Mouse (Mus musculus) heart, embryonic 14.5 days (tissue): Measurements from ENCODE around the gene Gramd4. TPM values are rescaled to one million over a fixed set of nuclear protein-coding genes. Genes with fewer than 3 reads are reported as not detected.
"Not testable (repeated sequence)": the region's sequence is repeated elsewhere in the genome, so short reads cannot be mapped to it uniquely, and the experiment has no call there.

Source experiments
- ATAC-seq: fragments of 200-750 bp; cut with Nextera tagmentation; 2 replicates; pipeline ENCODE4 v1.8.0; 2017; ENCODE audit warnings: low read depth, moderate TSS enrichment; ENCODE audit not compliant: insufficient number of reproducible peaks, insufficient read depth, low FRiP score
- H3K27ac ChIP-seq, 2 experiments: fragments of 200-500 bp in 1 of 2; fragments of 300-500 bp in 1 of 2; sonication (generic) in 1 of 2; replicated peaks in 1 of 2; 2 replicates each; pipeline ENCODE4 v1.5.1; 2012 to 2014; ENCODE audit warnings: low read depth in 2 of 2, low read length in 2 of 2, control low read depth in 1 of 2, mild to moderate bottlenecking in 1 of 2, mixed read lengths in 1 of 2; ENCODE audit not compliant: control insufficient read depth in 1 of 2, insufficient read depth in 1 of 2
- H3K27me3 ChIP-seq: fragments of 300-500 bp; sonication (generic); 2 replicates; pipeline ENCODE4 v1.6.1; 2014; ENCODE audit warnings: mild to moderate bottlenecking, low read length, control low read depth; ENCODE audit not compliant: control insufficient read depth, insufficient read depth
- H3K36me3 ChIP-seq: fragments of 300-500 bp; sonication (generic); 2 replicates; pipeline ENCODE4 v1.6.1; 2014; ENCODE audit warnings: mild to moderate bottlenecking, control low read depth, low read length, mixed read lengths; ENCODE audit not compliant: control insufficient read depth, insufficient read depth
- H3K4me1 ChIP-seq, 2 experiments: fragments of 200-500 bp in 1 of 2; fragments of 300-500 bp in 1 of 2; sonication (generic) in 1 of 2; 2 replicates each; pipeline ENCODE4 v1.6.1; 2012 to 2014; ENCODE audit warnings: low read length in 2 of 2, control low read depth in 1 of 2, mixed read lengths in 1 of 2; ENCODE audit not compliant: control insufficient read depth in 2 of 2, insufficient read depth in 2 of 2
- H3K4me2 ChIP-seq: fragments of 300-500 bp; sonication (generic); 2 replicates; pipeline ENCODE4 v1.6.1; 2014; ENCODE audit warnings: mild to moderate bottlenecking, low read length
- H3K4me3 ChIP-seq, 2 experiments: fragments of 200-500 bp in 1 of 2; fragments of 300-500 bp in 1 of 2; sonication (generic) in 1 of 2; 2 replicates each; pipeline ENCODE4 v1.5.1; 2012 to 2014; ENCODE audit warnings: low read length in 2 of 2, mild to moderate bottlenecking in 2 of 2, control low read depth in 1 of 2, low read depth in 1 of 2, moderate library complexity in 1 of 2; ENCODE audit not compliant: control insufficient read depth in 1 of 2, insufficient read depth in 1 of 2
- H3K9ac ChIP-seq: fragments of 300-500 bp; sonication (generic); 2 replicates; pipeline ENCODE4 v1.6.1; 2014; ENCODE audit warnings: mild to moderate bottlenecking, low read length
- H3K9me3 ChIP-seq: fragments of 300-500 bp; sonication (generic); 2 replicates; pipeline ENCODE4 v1.6.1; 2016; ENCODE audit warnings: low read length, control low read depth; ENCODE audit not compliant: control insufficient read depth
- WGBS: fragments of 180-500 bp; shearing (Covaris S2); extraction: QIAGEN DNeasy Blood & Tissue Kit; methylation state at CpG from one replicate; pipeline ENCODE4 v1.1.7; 2014; 5-methylcytosine and 5-hydroxymethylcytosine counted together
- polyA plus RNA-seq: library from polyadenylated mRNA; unstranded; fragments of >200 nt; fragmentation: Nextera tagmentation; extraction: Ambion mirVana; gene quantifications from 2 replicates; pipeline ENCODE4 v1.2.1, GENCODE M21; 2014

The Gramd4 gene
- polyA plus RNA-seq, 1 experiment from 2014 or later: 10.9 TPM

DNA sequence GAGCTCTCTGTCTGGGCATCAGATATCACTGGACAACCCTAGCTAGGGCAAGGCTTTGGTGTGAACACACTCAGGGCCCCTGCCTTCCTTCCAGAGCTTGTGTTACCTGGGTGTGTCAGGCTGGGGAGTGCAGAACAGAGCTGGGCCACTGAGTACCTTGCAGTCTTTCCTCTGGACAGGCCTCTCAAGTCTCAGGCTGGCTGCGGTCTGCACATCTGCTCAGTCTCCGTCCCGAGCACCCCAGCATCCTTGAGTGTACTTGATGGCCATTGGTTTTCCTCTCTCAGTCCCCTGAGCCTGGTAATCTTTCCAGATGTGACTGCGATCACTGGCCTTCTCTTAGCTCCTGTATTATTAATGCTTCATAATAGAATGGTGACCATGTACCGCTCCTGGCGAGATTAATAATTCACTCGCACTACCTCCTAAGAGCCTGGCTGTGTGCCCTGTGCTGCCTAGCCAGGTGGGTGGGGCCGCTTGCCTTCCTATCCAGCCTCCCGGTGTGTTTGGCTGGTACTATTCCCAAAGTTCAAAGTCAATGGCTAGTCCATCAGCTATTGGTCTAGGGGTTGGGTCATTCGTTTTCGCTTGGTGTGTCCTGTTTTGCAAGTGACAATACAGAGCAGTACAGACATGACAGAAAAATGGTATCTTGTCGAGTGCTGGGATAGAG is 34.6 kb downstream of the Gramd4 start:
- Histone ChIP-seq H3K9me3 (no peaks in the 10 kb centered on the region), H3K4me3 (no peak overlapping the region), H3K4me2 (no peak overlapping the region), H3K9ac (no peak overlapping the region), H3K4me1 (peaks cover 32 to 35% of the 10 kb centered on the region in 2 experiments), H3K36me3 (peaks cover 24% of the 10 kb centered on the region), H3K27me3 (no peaks in the 10 kb centered on the region), H3K27ac (no peak overlapping the region)
- no peak for ATAC-seq
- WGBS: 87% methylated on average over 12 of the region's 12 CpGs

DNA sequence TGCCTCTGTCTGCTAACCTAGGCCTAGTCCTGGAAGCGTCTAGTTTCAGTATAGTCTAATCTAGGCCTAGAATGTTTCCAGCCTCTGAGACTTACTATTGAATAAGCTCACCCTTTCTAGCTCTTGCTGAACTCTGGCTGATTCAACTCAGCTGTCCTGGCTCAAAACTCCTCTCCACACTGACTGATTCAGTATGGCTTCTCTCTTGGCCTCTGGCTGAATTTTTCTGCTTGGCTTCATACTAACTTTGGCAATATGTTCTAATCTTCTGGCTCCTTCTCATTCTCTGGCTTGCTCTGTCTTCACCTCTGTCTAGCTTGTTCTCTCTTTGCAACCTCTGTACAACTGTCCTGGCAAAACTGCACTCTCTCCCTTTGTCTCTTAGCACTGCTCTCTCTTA is 35.7 kb downstream of the Gramd4 start:
- H3K4me2 ChIP-seq: no peak overlapping the region
- no peak overlapping the region; a peak in 1 of 4 replicates for H3K27ac ChIP-seq
- no peak overlapping the region for H3K4me3 ChIP-seq
- WGBS: 82% methylated on average over 1 of the region's 1 CpGs
- no peaks in the 10 kb centered on the region for H3K27me3 ChIP-seq
- H3K9me3 ChIP-seq: no peaks in the 10 kb centered on the region
- no peak overlapping the region for H3K9ac ChIP-seq
- H3K4me1 ChIP-seq: peaks cover 22 to 26% of the 10 kb centered on the region in 2 experiments
- ATAC-seq: no peak
- H3K36me3 ChIP-seq: peaks cover 24% of the 10 kb centered on the region

DNA sequence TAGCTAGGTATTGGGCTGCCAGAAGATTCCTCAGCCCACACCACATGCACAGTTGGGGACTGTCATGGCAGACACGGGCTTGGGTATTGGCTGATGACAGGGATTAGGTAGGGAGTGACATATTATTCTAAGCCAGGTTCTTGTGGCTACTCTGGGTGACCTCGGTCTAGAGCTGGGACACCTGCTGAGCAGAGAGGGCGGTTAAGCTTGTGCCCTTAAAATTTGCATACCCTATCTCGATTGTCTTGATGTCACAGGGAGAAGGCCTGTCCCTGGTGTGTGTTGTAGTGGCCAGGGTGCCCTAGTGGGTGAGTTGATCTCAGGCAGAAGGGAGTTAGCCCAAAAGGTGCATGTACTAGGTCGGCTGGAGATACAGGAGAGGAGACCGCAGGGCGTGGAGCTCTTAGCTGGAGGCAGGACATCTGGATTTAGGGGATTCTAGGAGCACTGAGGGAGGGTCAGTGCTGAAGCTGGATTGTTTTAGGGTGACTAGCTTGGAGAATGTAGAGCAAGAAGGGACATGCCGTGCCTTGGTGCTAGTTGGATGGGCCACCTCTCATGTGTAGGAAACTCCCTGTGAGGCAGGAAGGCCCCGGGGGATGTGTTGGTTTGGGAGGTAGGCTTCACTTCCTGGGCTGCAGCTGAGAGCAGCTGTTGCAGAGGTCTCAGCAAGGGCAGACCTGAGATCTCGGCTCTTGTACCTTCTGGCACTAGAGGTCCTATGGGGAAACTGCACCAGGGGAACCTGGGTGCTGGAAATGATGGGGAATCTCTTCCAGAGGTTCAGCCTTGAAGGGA is 37.0 kb downstream of the Gramd4 start:
- Histone ChIP-seq H3K27ac (no peak overlapping the region), H3K36me3 (peaks cover 24% of the 10 kb centered on the region), H3K9ac (no peak overlapping the region), H3K27me3 (no peaks in the 10 kb centered on the region), H3K4me2 (no peak overlapping the region), H3K4me3 (no peak overlapping the region), H3K9me3 (no peaks in the 10 kb centered on the region), H3K4me1 (peaks cover 13 to 17% of the 10 kb centered on the region in 2 experiments; a peak in 3 of 4 replicates)
- 58% methylated on average over 10 of the region's 10 CpGs for WGBS
- ATAC-seq: no peak

DNA sequence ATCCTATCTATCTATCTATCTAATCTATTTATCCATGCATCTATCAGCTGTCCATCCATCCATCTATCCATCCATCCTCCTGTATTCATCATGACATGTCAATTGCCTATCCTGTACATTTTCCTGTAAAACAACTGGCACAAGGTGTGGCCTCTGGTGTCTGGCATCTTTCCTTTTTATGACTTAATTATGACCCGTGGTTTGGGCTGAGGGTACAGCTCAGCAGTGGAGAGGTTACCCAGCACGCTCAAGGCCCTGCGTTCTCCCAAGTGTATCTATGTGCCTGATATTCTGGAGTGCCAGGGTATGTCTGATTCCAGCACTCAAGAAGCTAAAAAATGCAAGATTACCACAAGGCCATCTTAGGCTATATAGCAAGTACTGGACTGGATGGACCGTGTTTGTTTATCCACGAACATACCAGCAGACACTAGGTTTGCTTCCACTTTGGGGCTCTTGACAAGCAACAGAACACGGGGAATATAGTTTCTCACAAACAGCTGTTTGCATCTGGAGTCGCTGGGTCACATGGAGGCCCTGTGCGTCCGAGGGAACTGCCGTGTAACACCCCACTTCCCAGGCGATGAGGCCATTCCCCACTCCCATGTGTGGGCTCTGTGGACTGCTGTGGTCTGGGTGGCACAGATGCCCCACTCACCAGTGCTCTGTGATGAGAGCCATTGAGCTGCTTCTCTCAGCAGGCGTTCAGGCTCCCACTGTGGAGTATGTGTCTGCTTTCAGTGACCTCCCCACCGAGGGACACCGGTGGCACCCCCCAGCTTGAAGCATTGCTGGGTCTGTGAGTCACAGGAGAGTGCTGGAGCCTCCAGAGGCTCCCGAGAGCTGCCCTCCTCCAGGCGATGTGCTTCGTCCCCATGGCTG is 38.5 kb downstream of the Gramd4 start:
- no peak overlapping the region for H3K4me2 ChIP-seq
- H3K27me3 ChIP-seq: no peaks in the 10 kb centered on the region
- 84% methylated on average over 17 of the region's 17 CpGs for WGBS
- no peak overlapping the region for H3K9ac ChIP-seq
- H3K27ac ChIP-seq: no peak overlapping the region
- peaks cover 2 to 3% of the 10 kb centered on the region in 2 experiments; a peak in 3 of 4 replicates for H3K4me1 ChIP-seq
- no peak for ATAC-seq
- no peak overlapping the region for H3K4me3 ChIP-seq
- peaks cover 28% of the 10 kb centered on the region for H3K36me3 ChIP-seq
- H3K9me3 ChIP-seq: no peaks in the 10 kb centered on the region

DNA sequence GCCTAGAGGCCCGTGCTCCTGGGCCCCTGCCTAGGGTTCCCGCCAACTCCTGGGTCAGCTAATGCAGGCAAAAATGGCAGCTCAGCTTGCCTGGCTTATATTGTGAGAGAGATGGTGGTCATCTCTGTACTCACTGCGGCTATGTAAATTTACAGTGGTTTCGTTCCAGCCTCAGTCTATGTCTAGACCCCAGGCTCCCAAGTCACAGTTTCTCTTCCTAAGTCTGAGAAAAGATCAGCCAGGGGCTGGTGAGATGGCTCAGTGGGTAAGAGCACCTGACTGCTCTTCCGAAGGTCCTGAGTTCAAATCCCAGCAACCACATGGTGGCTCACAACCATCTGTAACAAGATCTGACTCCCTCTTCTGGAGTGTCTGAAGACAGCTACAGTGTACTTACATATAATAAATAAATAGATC is 39.1 kb downstream of the Gramd4 start:
- H3K4me2 ChIP-seq, H3K4me3 ChIP-seq, H3K9me3 ChIP-seq, H3K27me3 ChIP-seq, ATAC-seq, H3K27ac ChIP-seq, H3K4me1 ChIP-seq, H3K9ac ChIP-seq: not testable (repeated sequence)
- WGBS: 96% methylated on average over 5 of the region's 5 CpGs
- H3K36me3 ChIP-seq: peaks cover 30% of the 10 kb centered on the region

DNA sequence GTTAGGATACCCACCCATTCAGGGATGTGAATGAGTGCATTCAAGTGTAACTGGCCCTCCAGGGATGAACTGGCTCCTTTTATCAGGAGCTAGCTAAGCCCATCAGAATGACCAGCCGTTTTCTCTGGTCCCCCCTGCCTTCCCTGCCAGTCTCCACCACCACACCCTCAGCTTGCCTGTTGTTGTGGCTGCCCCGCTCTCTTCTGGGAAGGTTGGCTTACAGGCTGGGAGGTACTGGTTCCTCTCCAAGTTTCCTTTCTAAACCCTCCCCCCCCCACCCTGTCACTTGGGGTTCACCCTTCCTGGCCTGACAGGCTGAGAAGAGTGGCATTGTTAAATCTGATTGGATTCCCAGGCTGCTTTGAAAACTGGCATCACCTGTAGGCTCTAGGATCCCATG is 40.4 kb downstream of the Gramd4 start:
- 53% methylated on average over 2 of the region's 2 CpGs for WGBS
- no peak overlapping the region for H3K4me2 ChIP-seq

DNA sequence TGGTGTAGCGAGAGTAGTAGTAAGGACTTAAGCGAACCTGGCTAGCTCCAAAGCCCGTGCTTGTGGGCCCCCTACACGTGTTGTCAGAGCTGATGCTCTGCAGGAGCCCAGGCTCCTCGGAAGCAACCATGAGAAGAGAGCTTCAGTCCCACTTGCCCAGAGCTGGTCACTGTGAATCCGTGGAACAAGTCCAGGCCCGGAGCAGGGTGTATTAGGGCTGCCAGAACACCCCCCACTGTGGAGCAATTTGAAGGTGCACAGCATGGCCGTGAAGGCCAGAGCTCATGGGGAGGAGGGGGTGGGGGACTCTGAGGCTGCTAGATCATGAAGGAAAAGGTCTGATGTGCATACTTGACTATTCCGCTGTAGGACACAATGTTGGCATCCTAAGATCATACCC is 44.1 kb downstream of the Gramd4 start:
- no peak for ATAC-seq
- Histone ChIP-seq H3K9me3 (no peaks in the 10 kb centered on the region), H3K4me3 (no peak overlapping the region), H3K36me3 (peaks cover 35% of the 10 kb centered on the region), H3K27me3 (no peaks in the 10 kb centered on the region), H3K4me2 (no peak overlapping the region), H3K27ac (no peak overlapping the region), H3K4me1 (peaks cover 18 to 27% of the 10 kb centered on the region in 2 experiments), H3K9ac (no peak overlapping the region)
- WGBS: 75% methylated on average over 9 of the region's 9 CpGs

More for the DNA sequence above, 40.4 kb downstream of the Gramd4 start:
- no peak for ATAC-seq
- H3K4me1 ChIP-seq: peaks cover 0 to 2% of the 10 kb centered on the region in 2 experiments; a peak in 2 of 4 replicates
- no peaks in the 10 kb centered on the region for H3K9me3 ChIP-seq
- H3K27me3 ChIP-seq: no peaks in the 10 kb centered on the region
- H3K9ac ChIP-seq: no peak overlapping the region
- H3K36me3 ChIP-seq: peaks cover 27% of the 10 kb centered on the region
- H3K4me3 ChIP-seq: no peak overlapping the region
- H3K27ac ChIP-seq: no peak overlapping the region
